Mouse (Mus musculus) lung, embryonic 15.5 days (tissue): ENCODE measurements at regions not wholly inside any gene's neighbourhood (a gene's known extent, or its start where the extent isn't known, plus 50 kb on each side); places are given as distances from the start of the nearest gene placed in this dataset.
A peak's percentile ranks its signal among the peaks of the same experiment; 100 is the strongest.

Source experiments
- ATAC-seq: fragments of 200-750 bp; cut with Nextera tagmentation; 2 replicates; pipeline ENCODE4 v1.8.0; 2017; ENCODE audit warnings: moderate number of reproducible peaks, borderline replicate concordance; ENCODE audit not compliant: low FRiP score, low TSS enrichment; ENCODE audit errors: extremely low read depth
- H3K27ac ChIP-seq: fragments of 300-500 bp; sonication (generic); 2 replicates; pipeline ENCODE4 v1.5.1; 2015; ENCODE audit warnings: moderate library complexity, mild to moderate bottlenecking, inconsistent platforms
- H3K27me3 ChIP-seq: fragments of 300-500 bp; sonication (generic); 2 replicates; pipeline ENCODE4 v1.6.1; 2015; ENCODE audit warnings: inconsistent platforms
- H3K36me3 ChIP-seq: fragments of 300-500 bp; sonication (generic); 2 replicates; pipeline ENCODE4 v1.6.1; 2015; ENCODE audit warnings: inconsistent platforms
- H3K4me1 ChIP-seq: fragments of 300-500 bp; sonication (generic); 2 replicates; pipeline ENCODE4 v1.6.1; 2015; ENCODE audit warnings: inconsistent platforms
- H3K4me2 ChIP-seq: fragments of 300-500 bp; sonication (generic); 2 replicates; pipeline ENCODE4 v1.6.1; 2015; ENCODE audit warnings: inconsistent platforms, mild to moderate bottlenecking, moderate library complexity
- H3K4me3 ChIP-seq: fragments of 300-500 bp; sonication (generic); 2 replicates; pipeline ENCODE4 v1.5.1; 2015; ENCODE audit warnings: mild to moderate bottlenecking, inconsistent platforms
- H3K9ac ChIP-seq: fragments of 300-500 bp; sonication (generic); 2 replicates; pipeline ENCODE4 v1.6.1; 2015; ENCODE audit warnings: inconsistent platforms
- H3K9me3 ChIP-seq: fragments of 300-500 bp; sonication (generic); 2 replicates; pipeline ENCODE4 v1.6.1; 2016; ENCODE audit warnings: inconsistent platforms
- WGBS: fragments of 180-500 bp; shearing (Covaris S2); methylation state at CpG from one replicate; pipeline ENCODE4 v1.1.7; 2015; 5-methylcytosine and 5-hydroxymethylcytosine counted together

GRCm38 (mm10) chr15:86645244-86645643 lies 431.0 kb downstream of the Tbc1d22a start:
- no peaks in the 10 kb centered on the region for H3K27me3 ChIP-seq
- no peak overlapping the region for H3K4me3 ChIP-seq
- H3K9me3 ChIP-seq: no peaks in the 10 kb centered on the region
- H3K27ac ChIP-seq: no peak overlapping the region
- H3K36me3 ChIP-seq: no peaks in the 10 kb centered on the region
- no peaks in the 10 kb centered on the region for H3K4me1 ChIP-seq
- H3K4me2 ChIP-seq: no peak overlapping the region
- ATAC-seq: no peak
- WGBS: 35% methylated on average over 9 of the region's 9 CpGs
- H3K9ac ChIP-seq: no peak overlapping the region

DNA sequence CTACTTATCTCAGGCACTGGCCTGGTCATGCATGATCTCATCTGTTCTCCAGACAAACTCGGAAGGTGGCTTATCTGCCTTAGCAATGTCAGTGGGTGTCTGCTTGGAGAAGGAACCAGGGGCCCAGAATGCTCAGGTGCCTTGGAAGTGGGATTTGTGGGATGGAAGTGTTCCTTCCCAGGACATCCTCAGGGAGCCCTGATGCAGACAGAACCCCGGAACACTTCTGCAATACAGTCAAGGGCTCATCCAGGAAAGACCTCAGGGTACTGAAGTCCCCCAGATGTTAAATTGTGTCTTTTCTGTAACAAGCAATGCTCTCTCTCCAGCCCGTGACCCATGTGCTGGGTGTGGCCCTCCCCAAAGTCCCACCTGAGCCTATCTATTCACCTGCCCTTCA lies 433.9 kb downstream of the Tbc1d22a start:
- no peaks in the 10 kb centered on the region for H3K4me1 ChIP-seq
- no peak overlapping the region for H3K27ac ChIP-seq
- WGBS: 76% methylated on average over 3 of the region's 3 CpGs
- H3K9me3 ChIP-seq: no peaks in the 10 kb centered on the region
- H3K27me3 ChIP-seq: no peaks in the 10 kb centered on the region
- no peak overlapping the region for H3K9ac ChIP-seq
- no peak overlapping the region for H3K4me2 ChIP-seq
- no peak overlapping the region for H3K4me3 ChIP-seq
- ATAC-seq: no peak
- H3K36me3 ChIP-seq: no peaks in the 10 kb centered on the region

DNA sequence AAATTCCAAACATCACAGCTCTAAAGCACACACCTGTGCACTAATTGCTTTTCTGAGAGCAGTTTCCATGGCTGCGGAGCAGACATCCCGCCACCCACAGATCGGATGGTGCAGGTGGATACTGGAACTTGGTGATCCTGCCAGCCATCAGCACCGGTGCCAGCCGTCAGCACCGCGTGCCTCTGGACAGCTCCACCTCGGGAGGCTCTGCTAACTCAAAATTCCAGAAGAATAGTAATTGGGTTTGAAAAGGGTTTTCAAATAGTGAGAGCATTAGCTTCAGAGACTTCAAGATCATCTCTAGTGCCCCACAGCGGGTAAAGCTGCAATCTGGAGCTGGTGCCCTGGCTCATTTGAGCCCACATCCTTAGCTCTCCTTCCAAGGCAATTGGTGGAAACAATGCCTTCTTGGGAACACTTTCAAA lies 458.8 kb downstream of the Tbc1d22a start:
- Histone ChIP-seq H3K27me3 (no peaks in the 10 kb centered on the region), H3K36me3 (no peaks in the 10 kb centered on the region), H3K4me3 (no peak overlapping the region), H3K9ac (no peak overlapping the region), H3K27ac (no peak overlapping the region), H3K4me1 (no peaks in the 10 kb centered on the region), H3K9me3 (no peaks in the 10 kb centered on the region), H3K4me2 (no peak overlapping the region)
- 28% methylated on average over 9 of the region's 9 CpGs for WGBS
- ATAC-seq: no peak

DNA sequence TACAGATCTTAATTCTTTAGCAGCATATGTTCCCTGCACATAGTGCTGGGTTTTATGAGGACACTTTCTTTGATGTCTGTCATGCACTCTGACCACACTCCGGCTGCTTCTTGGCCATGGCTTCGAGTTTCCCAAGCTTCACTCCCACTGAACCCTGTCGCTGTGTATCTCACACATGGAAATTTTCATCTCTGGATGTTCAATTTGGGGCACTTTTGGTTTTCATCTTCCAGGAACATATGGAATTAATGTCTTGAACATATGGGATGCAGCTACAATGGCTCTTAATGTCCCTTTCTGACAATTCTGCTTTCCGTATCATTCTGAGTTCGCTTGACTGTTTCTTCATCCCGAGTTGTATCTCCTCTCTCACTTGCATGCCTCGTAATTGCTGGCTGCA lies 462.8 kb downstream of the Tbc1d22a start:
- WGBS: 74% methylated on average over 7 of the region's 7 CpGs
- no peaks in the 10 kb centered on the region for H3K4me1 ChIP-seq
- H3K27me3 ChIP-seq: no peaks in the 10 kb centered on the region
- ATAC-seq: no peak
- H3K4me2 ChIP-seq: no peak overlapping the region
- H3K36me3 ChIP-seq: no peaks in the 10 kb centered on the region
- no peak overlapping the region for H3K9ac ChIP-seq
- H3K9me3 ChIP-seq: no peaks in the 10 kb centered on the region
- H3K4me3 ChIP-seq: no peak overlapping the region
- H3K27ac ChIP-seq: no peak overlapping the region

DNA sequence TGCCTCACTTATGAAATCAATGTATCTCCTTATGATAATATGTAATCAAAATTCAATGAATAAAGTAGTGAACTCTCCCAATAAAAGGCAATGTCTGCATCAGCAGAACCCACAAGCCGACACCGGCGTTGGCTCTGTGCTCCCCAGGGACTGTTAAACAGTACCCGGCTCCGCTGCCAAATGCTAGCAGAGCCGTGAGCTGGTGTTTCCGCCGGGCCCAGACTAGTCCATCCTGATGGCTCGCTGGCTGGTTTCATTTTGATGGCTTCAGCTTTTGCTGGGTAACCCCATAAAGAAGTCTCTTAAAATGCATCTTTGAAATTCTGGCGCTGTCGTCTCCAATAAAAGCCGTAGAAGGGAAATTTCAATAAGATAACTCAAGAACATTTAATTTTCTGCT lies 468.8 kb downstream of the Tbc1d22a start:
- Histone ChIP-seq H3K4me3 (no peak overlapping the region), H3K4me2 (no peak overlapping the region), H3K36me3 (no peaks in the 10 kb centered on the region), H3K4me1 (no peaks in the 10 kb centered on the region), H3K9me3 (no peaks in the 10 kb centered on the region), H3K27me3 (no peaks in the 10 kb centered on the region), H3K27ac (no peak overlapping the region), H3K9ac (no peak overlapping the region)
- ATAC-seq: no peak
- 94% methylated on average over 12 of the region's 12 CpGs for WGBS

GRCm38 (mm10) chr15:86689694-86690093 lies 475.4 kb downstream of the Tbc1d22a start:
- H3K4me3 ChIP-seq: no peak overlapping the region
- no peaks in the 10 kb centered on the region for H3K9me3 ChIP-seq
- H3K4me2 ChIP-seq: no peak overlapping the region
- H3K4me1 ChIP-seq: no peaks in the 10 kb centered on the region
- no peak overlapping the region for H3K9ac ChIP-seq
- 63% methylated on average over 8 of the region's 8 CpGs for WGBS
- H3K36me3 ChIP-seq: no peaks in the 10 kb centered on the region
- ATAC-seq: no peak
- H3K27ac ChIP-seq: no peak overlapping the region
- no peaks in the 10 kb centered on the region for H3K27me3 ChIP-seq

DNA sequence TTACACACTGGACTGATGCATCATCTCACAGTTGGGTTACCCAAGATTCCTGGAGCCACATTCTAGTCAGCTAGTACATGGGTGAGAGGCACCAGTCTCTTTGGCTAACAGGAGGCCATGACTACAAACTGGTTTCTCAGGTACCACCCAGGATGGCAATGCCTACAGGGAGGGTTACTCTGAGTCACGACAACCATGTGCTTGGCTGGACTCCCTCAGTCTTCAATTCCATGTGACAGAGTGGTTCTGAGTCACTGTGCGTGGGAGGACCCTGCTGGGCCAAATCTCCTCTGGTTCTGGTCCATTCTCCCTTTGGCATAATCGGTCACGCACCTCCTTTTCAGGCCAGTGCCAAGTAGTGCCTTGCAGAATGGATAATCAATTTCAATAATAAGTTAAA lies 482.5 kb downstream of the Tbc1d22a start:
- 74% methylated on average over 4 of the region's 4 CpGs for WGBS
- Histone ChIP-seq H3K27me3 (no peaks in the 10 kb centered on the region), H3K4me1 (no peaks in the 10 kb centered on the region), H3K9ac (no peak overlapping the region), H3K4me3 (no peak overlapping the region), H3K9me3 (no peaks in the 10 kb centered on the region), H3K36me3 (no peaks in the 10 kb centered on the region), H3K27ac (no peak overlapping the region), H3K4me2 (no peak overlapping the region)
- ATAC-seq: no peak

DNA sequence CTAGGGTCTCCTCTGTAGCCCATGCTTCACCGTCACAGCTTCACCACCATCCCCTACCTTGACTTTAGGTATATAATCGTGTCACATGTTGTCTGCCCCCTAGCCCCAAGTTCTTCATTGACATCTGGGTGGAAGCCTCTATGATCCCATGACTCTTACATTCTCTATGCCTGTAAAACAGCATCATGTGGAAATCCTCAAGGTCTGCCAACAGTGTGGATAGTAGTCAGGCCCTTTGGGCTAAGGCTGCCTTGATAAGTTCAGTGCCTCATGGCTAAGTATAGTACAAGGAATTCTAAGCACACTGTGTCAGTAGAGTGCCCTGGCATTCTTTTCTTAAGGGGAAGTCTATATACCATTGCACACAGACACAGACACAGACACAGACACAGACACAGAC lies 496.2 kb downstream of the Tbc1d22a start:
- 80% methylated on average over 2 of the region's 2 CpGs for WGBS
- Histone ChIP-seq H3K4me3 (no peak overlapping the region), H3K27me3 (no peaks in the 10 kb centered on the region), H3K4me2 (no peak overlapping the region), H3K4me1 (no peaks in the 10 kb centered on the region), H3K9me3 (no peaks in the 10 kb centered on the region), H3K9ac (no peak overlapping the region), H3K27ac (no peak overlapping the region), H3K36me3 (no peaks in the 10 kb centered on the region)
- no peak for ATAC-seq

GRCm38 (mm10) chr15:86718376-86718775 lies 504.1 kb downstream of the Tbc1d22a start:
- no peaks in the 10 kb centered on the region for H3K9me3 ChIP-seq
- WGBS: 62% methylated on average over 9 of the region's 9 CpGs
- no peak for ATAC-seq
- H3K36me3 ChIP-seq: no peaks in the 10 kb centered on the region
- no peak overlapping the region for H3K9ac ChIP-seq
- H3K4me2 ChIP-seq: no peak overlapping the region
- no peak overlapping the region for H3K27ac ChIP-seq
- no peaks in the 10 kb centered on the region for H3K4me1 ChIP-seq
- H3K27me3 ChIP-seq: no peaks in the 10 kb centered on the region
- H3K4me3 ChIP-seq: no peak overlapping the region

DNA sequence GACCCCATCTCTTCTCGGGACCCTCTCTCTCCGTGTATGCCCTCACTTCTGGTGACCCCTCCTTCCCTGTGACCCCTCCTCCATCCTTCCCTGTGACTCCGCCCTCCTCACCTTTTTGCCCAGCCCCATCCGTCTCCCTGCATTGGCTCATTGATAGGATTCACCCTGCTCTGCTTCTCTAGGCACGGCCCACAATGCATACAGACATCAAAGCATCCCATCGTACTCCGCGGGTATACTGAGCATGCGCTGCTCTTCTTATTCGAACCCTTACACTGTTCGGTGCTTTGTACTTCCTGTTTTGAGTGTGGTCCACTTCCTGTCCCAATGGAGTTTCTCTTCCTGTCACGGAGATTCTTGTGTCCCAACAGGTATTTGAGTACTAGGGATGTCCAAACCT lies 504.8 kb downstream of the Tbc1d22a start:
- 80% methylated on average over 12 of the region's 12 CpGs for WGBS
- no peak overlapping the region for H3K9ac ChIP-seq
- no peak overlapping the region for H3K27ac ChIP-seq
- H3K4me2 ChIP-seq: no peak overlapping the region
- H3K36me3 ChIP-seq: no peaks in the 10 kb centered on the region
- no peaks in the 10 kb centered on the region for H3K27me3 ChIP-seq
- no peaks in the 10 kb centered on the region for H3K4me1 ChIP-seq
- ATAC-seq: 0 out of 2 replicates have a peak, but pooled peaks have one; percentile 42
- no peak overlapping the region for H3K4me3 ChIP-seq
- no peaks in the 10 kb centered on the region for H3K9me3 ChIP-seq

DNA sequence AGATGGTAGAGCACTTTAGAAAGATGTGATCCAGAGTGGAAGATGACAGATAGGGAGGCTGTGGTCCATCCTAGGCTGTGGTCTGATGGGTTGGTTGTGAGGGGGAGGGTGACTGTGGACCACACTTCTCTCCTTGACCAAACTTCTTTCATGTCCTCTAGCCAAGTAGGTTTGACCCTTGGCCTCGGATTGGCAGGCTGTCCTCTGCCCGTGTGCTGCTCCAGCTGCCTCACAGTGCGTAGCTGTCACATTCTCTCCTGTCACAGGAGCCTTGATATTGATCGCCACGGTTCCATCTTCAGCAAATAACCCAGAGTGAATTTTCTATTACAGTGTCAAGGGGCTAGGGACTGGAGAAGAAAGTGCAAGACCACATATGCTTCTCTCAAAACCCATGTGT lies 506.9 kb downstream of the Tbc1d22a start:
- WGBS: 53% methylated on average over 5 of the region's 5 CpGs
- Histone ChIP-seq H3K36me3 (no peaks in the 10 kb centered on the region), H3K9ac (no peak overlapping the region), H3K9me3 (no peaks in the 10 kb centered on the region), H3K4me2 (no peak overlapping the region), H3K27ac (no peak overlapping the region), H3K4me1 (no peaks in the 10 kb centered on the region), H3K27me3 (no peaks in the 10 kb centered on the region), H3K4me3 (no peak overlapping the region)
- ATAC-seq: no peak

- Histone ChIP-seq H3K4me1 (no peaks in the 10 kb centered on the region), H3K27ac (no peak overlapping the region), H3K4me3 (no peak overlapping the region), H3K27me3 (no peaks in the 10 kb centered on the region), H3K9me3 (no peaks in the 10 kb centered on the region), H3K9ac (no peak overlapping the region), H3K36me3 (no peaks in the 10 kb centered on the region), H3K4me2 (no peak overlapping the region)
- ATAC-seq: no peak
Observed at GRCm38 (mm10) chr15:86737945-86738344, 523.7 kb downstream of the Tbc1d22a start.

- Histone ChIP-seq H3K4me2 (no peak overlapping the region), H3K27me3 (no peaks in the 10 kb centered on the region), H3K9me3 (no peaks in the 10 kb centered on the region), H3K36me3 (no peaks in the 10 kb centered on the region), H3K4me3 (no peak overlapping the region), H3K9ac (no peak overlapping the region), H3K27ac (no peak overlapping the region), H3K4me1 (no peaks in the 10 kb centered on the region)
- WGBS: 20% methylated on average over 5 of the region's 5 CpGs
- ATAC-seq: no peak
Observed at GRCm38 (mm10) chr15:86738356-86738755, 524.1 kb downstream of the Tbc1d22a start.
